Mouse (Mus musculus) neural tube, embryonic 14.5 days (tissue): ENCODE results near the gene Adi1. TPM values are rescaled to one million over a fixed set of nuclear protein-coding genes. Genes with fewer than 3 reads are reported as not detected.

Experiments
- ATAC-seq: fragments of 200-750 bp; cut with Nextera tagmentation; 2 replicates; pipeline ENCODE4 v1.8.0; 2017; ENCODE audit warnings: low read depth, mild to moderate bottlenecking, moderate TSS enrichment, moderate library complexity
- H3K27ac ChIP-seq: fragments of 300-500 bp; sonication (generic); 2 replicates; pipeline ENCODE4 v1.5.1; 2014; ENCODE audit warnings: low read depth, mild to moderate bottlenecking, control low read depth, low read length, moderate library complexity, mixed read lengths
- H3K27me3 ChIP-seq: fragments of 300-500 bp; sonication (generic); 2 replicates; pipeline ENCODE4 v1.6.1; 2014; ENCODE audit warnings: low read length; ENCODE audit not compliant: control insufficient read depth, insufficient read depth
- H3K36me3 ChIP-seq: fragments of 300-500 bp; sonication (generic); 2 replicates; pipeline ENCODE4 v1.6.1; 2014; ENCODE audit warnings: low read length, mixed read lengths; ENCODE audit not compliant: control insufficient read depth, insufficient read depth
- H3K4me1 ChIP-seq: fragments of 300-500 bp; sonication (generic); 2 replicates; pipeline ENCODE4 v1.6.1; 2014; ENCODE audit warnings: low read length; ENCODE audit not compliant: control insufficient read depth, insufficient read depth
- H3K4me2 ChIP-seq: fragments of 300-500 bp; sonication (generic); 2 replicates; pipeline ENCODE4 v1.6.1; 2014; ENCODE audit warnings: mild to moderate bottlenecking, low read depth, low read length, control low read depth
- H3K4me3 ChIP-seq: fragments of 300-500 bp; sonication (generic); 2 replicates; pipeline ENCODE4 v1.5.1; 2014; ENCODE audit warnings: low read depth, low read length, control low read depth, mixed read lengths
- H3K9ac ChIP-seq: fragments of 300-500 bp; sonication (generic); replicated peaks from 2 replicates; pipeline ENCODE4 v1.6.1; 2014; ENCODE audit warnings: low read depth, mild to moderate bottlenecking, control low read depth, low read length, mixed read lengths
- H3K9me3 ChIP-seq: fragments of 300-500 bp; sonication (generic); 2 replicates; pipeline ENCODE4 v1.6.1; 2016; ENCODE audit warnings: low read length; ENCODE audit not compliant: control insufficient read depth
- WGBS: fragments of 180-500 bp; shearing (Covaris S2); extraction: QIAGEN DNeasy Blood & Tissue Kit; methylation state at CpG from one replicate; pipeline ENCODE4 v1.1.7; 2014; 5-methylcytosine and 5-hydroxymethylcytosine counted together
- polyA plus RNA-seq: library from polyadenylated mRNA; unstranded; fragments of >200 nt; fragmentation: Nextera tagmentation; extraction: Ambion mirVana; gene quantifications from 2 replicates; pipeline ENCODE4 v1.2.1, GENCODE M21; 2014

Gene Adi1
- polyA plus RNA-seq, 1 experiment from 2014 or later, result 25.4 TPM

GRCm38 (mm10) chr12:28649141-28650110, 25.6 kb upstream of the Adi1 start, which contains the start of gene Rnaseh1:
Gene Rnaseh1, plus strand, starts transcription at chr12:28649602.
- Histone ChIP-seq H3K27ac (peak within 1 kb of the TSS; percentile 87), H3K4me2 (peak within 1 kb of the TSS; percentile 92), H3K27me3 (no peaks in the 10 kb centered on the region), H3K9me3 (no peaks in the 10 kb centered on the region), H3K36me3 (peaks cover 6% of the 10 kb centered on the region; the same call in 1 of the 2 replicates), H3K4me3 (peak within 1 kb of the TSS; percentile 72), H3K9ac (peak within 1 kb of the TSS; percentile 70), H3K4me1 (peaks cover 6% of the 10 kb centered on the region)
- 1% methylated on average over 52 of the region's 52 CpGs for whole genome bisulfite sequencing
- ATAC-seq, result peak; percentile 97

DNA sequence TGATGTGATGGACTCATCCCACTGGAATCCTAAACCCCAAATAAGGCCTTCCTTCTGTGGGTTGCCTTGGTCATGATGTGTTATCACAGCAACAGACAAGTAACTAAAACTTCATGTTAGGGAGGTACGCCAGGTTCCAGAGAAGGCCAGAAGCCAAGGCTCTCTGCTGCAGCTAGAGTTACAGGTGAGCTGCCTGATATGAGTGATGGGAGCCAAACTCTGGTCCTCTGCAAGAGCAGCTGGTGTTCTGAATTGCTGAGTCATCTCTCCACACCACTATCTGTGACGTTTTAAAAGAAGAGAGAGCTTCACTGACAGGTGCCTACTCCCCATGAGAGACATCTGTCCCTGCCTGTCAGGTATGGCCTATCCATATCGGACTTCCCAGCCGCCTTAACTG, 12.4 kb upstream of the Adi1 start:
- WGBS, result 86% methylated on average over 4 of the region's 4 CpGs
- no peaks in the 10 kb centered on the region for H3K4me1 ChIP-seq
- no peaks in the 10 kb centered on the region for H3K27me3 ChIP-seq
- H3K9ac ChIP-seq, result no peak overlapping the region
- H3K36me3 ChIP-seq, result peaks cover 29% of the 10 kb centered on the region
- ATAC-seq, result no peak
- no peaks in the 10 kb centered on the region for H3K9me3 ChIP-seq
- no peak overlapping the region for H3K4me3 ChIP-seq
- H3K4me2 ChIP-seq, result no peak overlapping the region
- H3K27ac ChIP-seq, result no peak overlapping the region

DNA sequence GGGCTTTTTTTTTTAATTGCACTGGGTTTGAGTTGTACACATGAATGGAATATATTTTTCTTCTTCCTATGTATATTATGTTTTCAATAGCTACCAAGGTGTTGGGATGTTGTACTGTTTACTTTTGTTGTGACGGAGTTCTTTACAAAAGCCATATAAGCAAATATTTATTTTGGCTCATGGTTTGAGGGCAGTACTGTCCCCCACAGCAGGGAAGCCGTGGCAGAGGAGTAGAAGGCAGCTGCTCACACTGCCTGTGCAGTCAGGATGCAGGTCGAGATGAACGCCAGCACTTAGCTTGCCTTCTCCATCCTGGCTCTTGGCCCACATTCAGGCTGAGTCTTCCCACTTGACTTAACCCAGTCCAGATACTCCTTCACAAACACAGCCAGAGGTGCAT, 8.3 kb upstream of the Adi1 start:
- no peak overlapping the region for H3K9ac ChIP-seq
- H3K4me1 ChIP-seq, result no peaks in the 10 kb centered on the region
- H3K27me3 ChIP-seq, result no peaks in the 10 kb centered on the region
- no peaks in the 10 kb centered on the region for H3K9me3 ChIP-seq
- H3K36me3 ChIP-seq, result no peaks in the 10 kb centered on the region
- ATAC-seq, result no peak
- WGBS, result 69% methylated on average over 4 of the region's 4 CpGs
- no peak overlapping the region for H3K27ac ChIP-seq
- H3K4me2 ChIP-seq, result no peak overlapping the region
- H3K4me3 ChIP-seq, result no peak overlapping the region

GRCm38 (mm10) chr12:28667287-28667686, 7.7 kb upstream of the Adi1 start:
- H3K9me3 ChIP-seq, result no peaks in the 10 kb centered on the region
- H3K27me3 ChIP-seq, result no peaks in the 10 kb centered on the region
- no peak overlapping the region for H3K27ac ChIP-seq
- no peak overlapping the region for H3K9ac ChIP-seq
- H3K4me2 ChIP-seq, result no peak overlapping the region
- 58% methylated on average over 8 of the region's 8 CpGs for WGBS
- H3K36me3 ChIP-seq, result no peaks in the 10 kb centered on the region
- ATAC-seq, result no peak
- no peak overlapping the region for H3K4me3 ChIP-seq
- no peaks in the 10 kb centered on the region for H3K4me1 ChIP-seq

DNA sequence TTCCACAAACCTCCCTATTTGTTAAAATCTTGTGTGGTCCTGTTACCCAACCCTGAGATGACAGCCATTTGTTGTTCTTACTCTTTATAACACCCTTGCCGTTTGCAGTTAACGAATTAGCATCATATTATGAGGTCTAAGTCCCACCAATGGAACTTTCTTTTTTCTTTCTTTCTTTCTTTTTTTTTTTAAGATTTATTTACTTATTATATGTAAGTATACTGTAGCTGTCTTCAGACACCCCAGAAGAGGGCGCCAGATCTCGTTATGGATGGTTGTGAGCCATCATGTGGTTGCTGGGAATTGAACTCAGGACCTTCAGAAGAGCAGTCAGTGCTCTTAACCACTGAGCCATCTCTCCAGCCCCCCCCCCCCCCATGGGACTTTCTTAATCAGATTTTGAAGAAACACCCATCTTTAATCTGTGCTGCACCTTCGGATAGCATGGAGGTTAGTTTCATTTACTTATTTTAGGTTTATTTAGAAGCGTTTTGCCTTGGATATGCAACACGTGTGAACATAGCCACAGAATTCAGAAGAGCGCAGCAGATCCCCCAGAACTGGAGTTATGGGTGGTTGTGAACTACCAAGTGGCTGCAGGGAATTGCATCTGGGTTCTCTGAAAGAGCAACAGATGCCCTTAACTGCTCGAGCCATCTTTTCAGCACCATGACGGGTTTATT, 852 bp upstream of the Adi1 start:
- no peaks in the 10 kb centered on the region for H3K36me3 ChIP-seq
- H3K9ac ChIP-seq, result 0 out of 2 replicates have a peak overlapping the region, but pooled peaks have one; percentile 58
- H3K4me1 ChIP-seq, result peaks cover 6% of the 10 kb centered on the region
- peak overlapping the region; percentile 87 for H3K27ac ChIP-seq
- no peaks in the 10 kb centered on the region for H3K27me3 ChIP-seq
- WGBS, result 86% methylated on average over 10 of the region's 10 CpGs
- no peak for ATAC-seq
- H3K4me3 ChIP-seq, result peak overlapping the region; percentile 47; the same call in 1 of the 2 replicates
- no peaks in the 10 kb centered on the region for H3K9me3 ChIP-seq
- peak overlapping the region; percentile 56 for H3K4me2 ChIP-seq

GRCm38 (mm10) chr12:28675925-28676209, 836 bp downstream of the Adi1 start:
- Histone ChIP-seq H3K27ac (peak overlapping the region; percentile 87), H3K4me3 (peak overlapping the region; percentile 47), H3K4me1 (peaks cover 6% of the 10 kb centered on the region), H3K27me3 (no peaks in the 10 kb centered on the region), H3K9me3 (no peaks in the 10 kb centered on the region), H3K36me3 (no peaks in the 10 kb centered on the region), H3K4me2 (peak overlapping the region; percentile 56), H3K9ac (peak overlapping the region; percentile 58)
- WGBS, result 77% methylated on average over 5 of the region's 5 CpGs
- peak; percentile 2; the same call in 1 of the 2 replicates for ATAC-seq

DNA sequence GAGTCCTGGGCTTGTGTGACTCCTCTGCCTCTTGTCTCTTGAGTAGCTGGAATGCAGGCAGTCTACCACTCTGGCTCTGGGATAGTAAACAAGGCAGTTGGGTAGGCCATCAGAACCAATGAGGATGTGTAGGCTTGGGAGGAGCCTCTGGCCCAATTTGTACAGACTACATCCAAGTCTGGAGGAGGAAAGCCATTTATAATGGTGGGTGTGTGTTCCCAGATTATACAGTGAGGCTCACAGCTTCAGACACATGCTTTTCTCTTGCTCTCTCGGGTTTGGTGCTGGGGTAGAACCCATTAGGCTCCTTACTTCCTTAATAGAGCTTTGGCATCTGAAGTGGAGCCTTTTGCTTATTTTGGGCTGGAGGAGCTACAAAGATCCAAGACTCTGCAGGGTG, 9.6 kb downstream of the Adi1 start:
- 0 out of 2 replicates have a peak, but pooled peaks cover 3% of the 10 kb centered on the region for H3K36me3 ChIP-seq
- no peak overlapping the region for H3K27ac ChIP-seq
- WGBS, result 94% methylated on average over 1 of the region's 1 CpGs
- no peak overlapping the region for H3K9ac ChIP-seq
- H3K27me3 ChIP-seq, result no peaks in the 10 kb centered on the region
- no peaks in the 10 kb centered on the region for H3K4me1 ChIP-seq
- no peak for ATAC-seq
- H3K4me3 ChIP-seq, result no peak overlapping the region
- no peaks in the 10 kb centered on the region for H3K9me3 ChIP-seq
- no peak overlapping the region for H3K4me2 ChIP-seq

DNA sequence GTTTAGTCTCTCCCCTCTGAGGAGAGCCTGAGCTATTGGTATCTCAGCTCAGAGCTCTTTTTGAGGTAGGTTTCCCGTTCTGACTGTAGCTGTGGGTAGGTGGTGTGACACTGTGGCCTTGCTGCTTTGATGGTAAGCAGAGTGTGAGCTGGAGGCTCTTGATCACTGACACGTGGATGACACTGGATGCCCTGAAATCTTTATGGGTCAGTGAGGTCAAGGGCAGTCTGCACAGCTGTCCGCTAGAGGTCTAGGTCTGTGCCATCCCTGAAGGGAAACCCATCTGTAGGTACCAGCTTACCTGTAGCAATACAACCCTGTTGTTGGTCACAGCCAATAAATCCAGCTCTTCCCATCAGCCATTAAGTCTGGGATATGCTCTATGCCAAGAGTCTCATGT, 10.7 kb downstream of the Adi1 start:
- ATAC-seq, result no peak
- Histone ChIP-seq H3K27ac (no peak overlapping the region), H3K4me2 (no peak overlapping the region), H3K4me1 (no peaks in the 10 kb centered on the region), H3K9ac (no peak overlapping the region), H3K9me3 (no peaks in the 10 kb centered on the region), H3K27me3 (no peaks in the 10 kb centered on the region), H3K36me3 (0 out of 2 replicates have a peak, but pooled peaks cover 6% of the 10 kb centered on the region), H3K4me3 (no peak overlapping the region)
- WGBS, result 68% methylated on average over 3 of the region's 3 CpGs
